Mouse (Mus musculus): ENCODE data around the gene Cdk18.
A peak's percentile ranks its signal among the peaks of the same experiment; 100 is the strongest.

The Cdk18 gene

GRCm38 (mm10) chr1:132112426-132112825, 27.1 kb downstream of the Cdk18 start:
- no peak for DNase-seq (ENCODE audit: low read depth)

GRCm38 (mm10) chr1:132111411-132111810, 28.1 kb downstream of the Cdk18 start:
- no peak for DNase-seq (ENCODE audit: low read depth)

GRCm38 (mm10) chr1:132109368-132109767, 30.1 kb downstream of the Cdk18 start:
- no peak for DNase-seq (ENCODE audit: low read depth)

- no peak for DNase-seq (ENCODE audit: low read depth)
Observed at GRCm38 (mm10) chr1:132104353-132104752, 35.1 kb downstream of the Cdk18 start.

- DNase-seq (ENCODE audit: low read depth), result no peak
Observed at GRCm38 (mm10) chr1:132101953-132102697, 37.4 kb downstream of the Cdk18 start.

GRCm38 (mm10) chr1:132099775-132100174, 39.7 kb downstream of the Cdk18 start:
- no peak for DNase-seq (ENCODE audit: low read depth)

- DNase-seq (ENCODE audit: low read depth), result no peak
Observed at GRCm38 (mm10) chr1:132099016-132099415, 40.5 kb downstream of the Cdk18 start.

GRCm38 (mm10) chr1:132098076-132098475, 41.4 kb downstream of the Cdk18 start:
- no peak for DNase-seq (ENCODE audit: low read depth)

GRCm38 (mm10) chr1:132095356-132096004, 44.0 kb downstream of the Cdk18 start:
- peak; percentile 46 for DNase-seq (ENCODE audit: low read depth)

GRCm38 (mm10) chr1:132093269-132093668, 46.2 kb downstream of the Cdk18 start:
- DNase-seq (ENCODE audit: low read depth), result no peak

- no peak for DNase-seq (ENCODE audit: low read depth)
Observed at GRCm38 (mm10) chr1:132090266-132090665, 49.2 kb downstream of the Cdk18 start.

- no peak for DNase-seq (ENCODE audit: low read depth)
Observed at GRCm38 (mm10) chr1:132089767-132090166, 49.7 kb downstream of the Cdk18 start.

- DNase-seq (ENCODE audit: low read depth), result no peak
Observed at GRCm38 (mm10) chr1:132088181-132088671, 51.3 kb downstream of the Cdk18 start.

GRCm38 (mm10) chr1:132085181-132086049, 54.1 kb downstream of the Cdk18 start:
- no peak for DNase-seq (ENCODE audit: low read depth)

GRCm38 (mm10) chr1:132078413-132078812, 61.1 kb downstream of the Cdk18 start:
- no peak for DNase-seq (ENCODE audit: low read depth)

GRCm38 (mm10) chr1:132075576-132075975, 63.9 kb downstream of the Cdk18 start:
- no peak for DNase-seq (ENCODE audit: low read depth)

GRCm38 (mm10) chr1:132070659-132071058, 68.8 kb downstream of the Cdk18 start:
- no peak for DNase-seq (ENCODE audit: low read depth)

- no peak for DNase-seq (ENCODE audit: low read depth)
Observed at GRCm38 (mm10) chr1:132069436-132069835, 70.0 kb downstream of the Cdk18 start.

- DNase-seq (ENCODE audit: low read depth), result no peak
Observed at GRCm38 (mm10) chr1:132067261-132068255, 71.9 kb downstream of the Cdk18 start, which contains the start of gene Mfsd4a. Gene Mfsd4a (minus strand): TSS chr1:132068062.

GRCm38 (mm10) chr1:132065475-132066172, 73.9 kb downstream of the Cdk18 start:
- no peak for DNase-seq (ENCODE audit: low read depth)

All from c-Kit-positive CD71-negative TER-119-negative erythroid progenitor cells, embryonic 14.5 days (primary cell).